Mouse (Mus musculus) MEL (cell line): ENCODE results near the gene Rrp8.

ENCODE experiments used
- SMC3 ChIP-seq: IDR thresholded peaks from 2 replicates; pipeline ENCODE4 v1.6.1; 2011; ENCODE audit warnings: low read depth, low read length, improper control_type of control experiment
- UBTF ChIP-seq: IDR thresholded peaks from 2 replicates; pipeline ENCODE4 v1.6.1; 2012; ENCODE audit warnings: low read depth, mild to moderate bottlenecking, inconsistent platforms, low read length, improper control_type of control experiment, moderate library complexity, borderline replicate concordance; ENCODE audit not compliant: insufficient read depth

GRCm38 (mm10) chr7:105769959-105770358, 32.8 kb upstream of the Rrp8 start:
- TF ChIP-seq SMC3 (no peak), UBTF (no peak)
